Mouse (Mus musculus) heart, embryonic 13.5 days (tissue): ENCODE measurements at regions not wholly inside any gene's neighbourhood (a gene's known extent, or its start where the extent isn't known, plus 50 kb on each side); places are given as distances from the start of the nearest gene placed in this dataset.
A peak's percentile ranks its signal among the peaks of the same experiment; 100 is the strongest.

Experiments
- ATAC-seq: fragments of 200-750 bp; cut with Nextera tagmentation; 2 replicates; pipeline ENCODE4 v1.8.0; 2017; ENCODE audit warnings: moderate TSS enrichment; ENCODE audit not compliant: insufficient number of reproducible peaks, low FRiP score, low TSS enrichment; ENCODE audit errors: extremely low read depth
- H3K27ac ChIP-seq: fragments of 300-500 bp; sonication (generic); replicated peaks from 2 replicates; pipeline ENCODE4 v1.5.1; 2015; ENCODE audit warnings: moderate library complexity, mild to moderate bottlenecking, inconsistent platforms
- H3K27me3 ChIP-seq: fragments of 300-500 bp; sonication (generic); replicated peaks from 2 replicates; pipeline ENCODE4 v1.6.1; 2015; ENCODE audit warnings: mild to moderate bottlenecking, inconsistent platforms
- H3K36me3 ChIP-seq: fragments of 300-500 bp; sonication (generic); 2 replicates; pipeline ENCODE4 v1.6.1; 2015; ENCODE audit warnings: mild to moderate bottlenecking, inconsistent platforms
- H3K4me1 ChIP-seq: fragments of 300-500 bp; sonication (generic); 2 replicates; pipeline ENCODE4 v1.6.1; 2015; ENCODE audit warnings: inconsistent platforms
- H3K4me2 ChIP-seq: fragments of 300-500 bp; sonication (generic); 2 replicates; pipeline ENCODE4 v1.6.1; 2015; ENCODE audit warnings: inconsistent platforms, mild to moderate bottlenecking, moderate library complexity
- H3K4me3 ChIP-seq: fragments of 300-500 bp; sonication (generic); 2 replicates; pipeline ENCODE4 v1.5.1; 2015; ENCODE audit warnings: moderate library complexity, mild to moderate bottlenecking, inconsistent platforms
- H3K9ac ChIP-seq: fragments of 300-500 bp; sonication (generic); 2 replicates; pipeline ENCODE4 v1.6.1; 2015; ENCODE audit warnings: inconsistent platforms, mild to moderate bottlenecking, moderate library complexity
- H3K9me3 ChIP-seq: fragments of 300-500 bp; sonication (generic); 2 replicates; pipeline ENCODE4 v1.6.1; 2016; ENCODE audit warnings: inconsistent platforms
- WGBS: fragments of 180-500 bp; shearing (Covaris S2); methylation state at CpG from one replicate; pipeline ENCODE4 v1.1.7; 2015; ENCODE audit warnings: mixed read lengths; 5-methylcytosine and 5-hydroxymethylcytosine counted together

GRCm38 (mm10) chr4:153293137-153293536, 189.5 kb downstream of the Ajap1 start:
- no peaks in the 10 kb centered on the region for H3K4me1 ChIP-seq
- no peak overlapping the region for H3K27ac ChIP-seq
- 60% methylated on average over 3 of the region's 3 CpGs for WGBS
- H3K4me2 ChIP-seq = no peak overlapping the region
- H3K36me3 ChIP-seq = no peaks in the 10 kb centered on the region
- H3K27me3 ChIP-seq = peaks cover 3% of the 10 kb centered on the region; the same call in 1 of the 2 replicates
- no peaks in the 10 kb centered on the region for H3K9me3 ChIP-seq
- ATAC-seq = no peak
- no peak overlapping the region for H3K9ac ChIP-seq
- no peak overlapping the region for H3K4me3 ChIP-seq

GRCm38 (mm10) chr4:153288362-153288761, 194.2 kb downstream of the Ajap1 start:
- Histone ChIP-seq H3K27ac (no peak overlapping the region), H3K9me3 (peaks cover 8% of the 10 kb centered on the region; the same call in 1 of the 2 replicates), H3K4me3 (no peak overlapping the region), H3K4me2 (no peak overlapping the region), H3K27me3 (no peaks in the 10 kb centered on the region), H3K36me3 (no peaks in the 10 kb centered on the region), H3K9ac (no peak overlapping the region), H3K4me1 (no peaks in the 10 kb centered on the region)
- ATAC-seq = no peak
- 69% methylated on average over 8 of the region's 8 CpGs for WGBS

GRCm38 (mm10) chr4:153284209-153284608, 198.4 kb downstream of the Ajap1 start:
- H3K4me3 ChIP-seq = no peak overlapping the region
- ATAC-seq = no peak
- no peak overlapping the region for H3K9ac ChIP-seq
- H3K4me1 ChIP-seq = no peaks in the 10 kb centered on the region
- H3K27me3 ChIP-seq = no peaks in the 10 kb centered on the region
- H3K4me2 ChIP-seq = no peak overlapping the region
- no peak overlapping the region for H3K27ac ChIP-seq
- peaks cover 17% of the 10 kb centered on the region; the same call in 1 of the 2 replicates for H3K9me3 ChIP-seq
- no peaks in the 10 kb centered on the region for H3K36me3 ChIP-seq
- 74% methylated on average over 5 of the region's 5 CpGs for WGBS

GRCm38 (mm10) chr4:153276571-153276970, 206.0 kb downstream of the Ajap1 start:
- Histone ChIP-seq H3K27ac (no peak overlapping the region), H3K4me1 (no peaks in the 10 kb centered on the region), H3K27me3 (no peaks in the 10 kb centered on the region), H3K9me3 (0 out of 2 replicates have a peak, but pooled peaks cover 2% of the 10 kb centered on the region), H3K4me3 (no peak overlapping the region), H3K9ac (no peak overlapping the region), H3K4me2 (no peak overlapping the region), H3K36me3 (no peaks in the 10 kb centered on the region)
- ATAC-seq = no peak
- 26% methylated on average over 5 of the region's 5 CpGs for WGBS

- H3K4me1 ChIP-seq = no peaks in the 10 kb centered on the region
- no peaks in the 10 kb centered on the region for H3K36me3 ChIP-seq
- H3K4me2 ChIP-seq = no peak overlapping the region
- 74% methylated on average over 5 of the region's 5 CpGs for WGBS
- no peak overlapping the region for H3K9ac ChIP-seq
- H3K27me3 ChIP-seq = no peaks in the 10 kb centered on the region; the same call in 1 of the 2 replicates
- 0 out of 2 replicates have a peak, but pooled peaks cover 2% of the 10 kb centered on the region for H3K9me3 ChIP-seq
- ATAC-seq = no peak
- H3K4me3 ChIP-seq = no peak overlapping the region
- H3K27ac ChIP-seq = no peak overlapping the region
Measured at GRCm38 (mm10) chr4:153271376-153271775, 211.2 kb downstream of the Ajap1 start.

GRCm38 (mm10) chr4:153263216-153263805, 219.3 kb downstream of the Ajap1 start:
- Histone ChIP-seq H3K27me3 (no peaks in the 10 kb centered on the region), H3K4me3 (no peak overlapping the region), H3K4me2 (no peak overlapping the region), H3K9me3 (peaks cover 10% of the 10 kb centered on the region; the same call in 1 of the 2 replicates), H3K27ac (no peak overlapping the region), H3K36me3 (no peaks in the 10 kb centered on the region), H3K4me1 (no peaks in the 10 kb centered on the region), H3K9ac (no peak overlapping the region)
- ATAC-seq = no peak
- WGBS = 66% methylated on average over 15 of the region's 15 CpGs

GRCm38 (mm10) chr4:153260941-153261557, 221.6 kb downstream of the Ajap1 start:
- Histone ChIP-seq H3K27ac (no peak overlapping the region), H3K9ac (no peak overlapping the region), H3K4me1 (no peaks in the 10 kb centered on the region), H3K27me3 (no peaks in the 10 kb centered on the region), H3K4me3 (no peak overlapping the region), H3K36me3 (no peaks in the 10 kb centered on the region), H3K9me3 (peaks cover 10% of the 10 kb centered on the region; the same call in 1 of the 2 replicates), H3K4me2 (no peak overlapping the region)
- 65% methylated on average over 14 of the region's 14 CpGs for WGBS
- no peak for ATAC-seq

- Histone ChIP-seq H3K27me3 (no peaks in the 10 kb centered on the region), H3K4me2 (no peak overlapping the region), H3K4me1 (peaks cover 11% of the 10 kb centered on the region; the same call in 1 of the 2 replicates), H3K9ac (no peak overlapping the region), H3K4me3 (no peak overlapping the region), H3K9me3 (0 out of 2 replicates have a peak, but pooled peaks cover 3% of the 10 kb centered on the region), H3K27ac (no peak overlapping the region), H3K36me3 (no peaks in the 10 kb centered on the region)
- 59% methylated on average over 3 of the region's 3 CpGs for WGBS
- ATAC-seq = no peak
Measured at GRCm38 (mm10) chr4:153251943-153252342, 230.7 kb downstream of the Ajap1 start.

GRCm38 (mm10) chr4:153251311-153251710, 231.3 kb downstream of the Ajap1 start:
- Histone ChIP-seq H3K36me3 (no peaks in the 10 kb centered on the region), H3K9ac (no peak overlapping the region), H3K9me3 (0 out of 2 replicates have a peak, but pooled peaks cover 3% of the 10 kb centered on the region), H3K27me3 (no peaks in the 10 kb centered on the region), H3K27ac (no peak overlapping the region), H3K4me3 (no peak overlapping the region), H3K4me1 (peaks cover 11% of the 10 kb centered on the region; the same call in 1 of the 2 replicates), H3K4me2 (no peak overlapping the region)
- ATAC-seq = no peak
- 62% methylated on average over 8 of the region's 8 CpGs for WGBS

- Histone ChIP-seq H3K4me2 (peak overlapping the region; percentile 25; the same call in 1 of the 2 replicates), H3K4me3 (no peak overlapping the region)
- ATAC-seq = no peak
Measured at GRCm38 (mm10) chr4:153236680-153237079, 245.9 kb downstream of the Ajap1 start.

GRCm38 (mm10) chr4:153233762-153234161, 248.8 kb downstream of the Ajap1 start:
- WGBS = 60% methylated on average over 5 of the region's 5 CpGs
- no peak overlapping the region for H3K4me3 ChIP-seq
- no peaks in the 10 kb centered on the region for H3K36me3 ChIP-seq
- no peak overlapping the region for H3K27ac ChIP-seq
- ATAC-seq = no peak
- H3K9ac ChIP-seq = no peak overlapping the region
- no peak overlapping the region for H3K4me2 ChIP-seq
- H3K9me3 ChIP-seq = peaks cover 3% of the 10 kb centered on the region; the same call in 1 of the 2 replicates
- H3K27me3 ChIP-seq = peaks cover 15% of the 10 kb centered on the region
- 0 out of 2 replicates have a peak, but pooled peaks cover 2% of the 10 kb centered on the region for H3K4me1 ChIP-seq

More at GRCm38 (mm10) chr4:153236680-153237079, 245.9 kb downstream of the Ajap1 start:
- no peak overlapping the region for H3K27ac ChIP-seq
- 12% methylated on average over 12 of the region's 12 CpGs for WGBS
- peaks cover 3% of the 10 kb centered on the region; the same call in 1 of the 2 replicates for H3K9me3 ChIP-seq
- H3K9ac ChIP-seq = no peak overlapping the region
- H3K27me3 ChIP-seq = peaks cover 8% of the 10 kb centered on the region; the same call in 1 of the 2 replicates
- H3K36me3 ChIP-seq = no peaks in the 10 kb centered on the region
- H3K4me1 ChIP-seq = 0 out of 2 replicates have a peak, but pooled peaks cover 2% of the 10 kb centered on the region
